Mouse (Mus musculus): ENCODE data around the gene Med15. TPM values are rescaled to one million over a fixed set of nuclear protein-coding genes. Genes with fewer than 3 reads are reported as not detected.
A peak's percentile ranks its signal among the peaks of the same experiment; 100 is the strongest.

The Med15 gene
- total RNA-seq, 2 experiments from 2014 or later = 24.5 to 26.6 TPM

GRCm38 (mm10) chr16:17654188-17654795 is 78.4 kb downstream of the Med15 start:
- DNase-seq (ENCODE audit: low spot score) = no peak
- intact Hi-C loops (cut with DNase I) = no loop called here

GRCm38 (mm10) chr16:17653601-17654000 is 79.1 kb downstream of the Med15 start:
- no peak for DNase-seq (ENCODE audit: low spot score)
- intact Hi-C loops (cut with DNase I) = no loop called here

- DNase-seq (ENCODE audit: low spot score) = no peak
- intact Hi-C loops (cut with DNase I) = no loop called here
Measured at GRCm38 (mm10) chr16:17652607-17653006, 80.1 kb downstream of the Med15 start.

GRCm38 (mm10) chr16:17650711-17651110 is 82.0 kb downstream of the Med15 start:
- intact Hi-C loops (cut with DNase I) = no loop called here

DNA sequence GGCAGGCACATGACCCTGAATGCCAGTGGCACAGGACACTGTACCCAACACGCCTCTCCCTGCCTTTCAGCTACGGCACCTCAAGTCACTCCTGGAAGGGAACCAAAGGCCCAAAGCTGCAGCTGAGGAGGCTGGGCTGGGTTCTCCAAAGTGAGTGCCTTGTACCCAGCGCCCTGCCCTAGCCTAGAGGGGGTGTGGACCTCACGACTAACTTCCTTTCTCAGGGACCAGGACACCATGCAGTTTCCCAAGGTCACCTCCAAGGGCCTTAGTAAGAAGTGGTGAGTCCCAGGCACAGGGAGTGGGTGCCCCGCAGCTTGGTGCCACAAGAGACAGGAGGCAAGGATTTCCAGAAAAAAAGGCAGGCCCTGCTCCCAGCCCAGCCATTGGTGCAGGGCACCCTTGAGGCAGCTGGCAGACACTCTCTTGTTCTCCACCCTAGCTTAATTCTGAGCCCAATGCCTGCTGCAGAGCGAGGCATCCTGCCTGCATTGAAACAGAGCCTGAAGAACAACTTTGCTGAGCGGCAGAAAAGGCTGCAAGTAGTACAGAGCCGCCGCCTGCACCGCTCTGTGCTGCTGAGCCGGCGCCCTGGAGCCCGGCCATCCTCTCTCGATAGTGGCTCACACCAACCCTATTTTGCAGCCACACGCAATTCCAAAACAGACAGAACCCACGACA is 82.6 kb downstream of the Med15 start:
- no peak for DNase-seq (ENCODE audit: low spot score)
- intact Hi-C loops (cut with DNase I) = loop anchor here (5.0 kb wide), 1 partner anchor 72 kb away; no protein-coding TSS in a partner anchor

More at GRCm38 (mm10) chr16:17650711-17651110, 82.0 kb downstream of the Med15 start:
- no peak for DNase-seq (ENCODE audit: low spot score)

DNA sequence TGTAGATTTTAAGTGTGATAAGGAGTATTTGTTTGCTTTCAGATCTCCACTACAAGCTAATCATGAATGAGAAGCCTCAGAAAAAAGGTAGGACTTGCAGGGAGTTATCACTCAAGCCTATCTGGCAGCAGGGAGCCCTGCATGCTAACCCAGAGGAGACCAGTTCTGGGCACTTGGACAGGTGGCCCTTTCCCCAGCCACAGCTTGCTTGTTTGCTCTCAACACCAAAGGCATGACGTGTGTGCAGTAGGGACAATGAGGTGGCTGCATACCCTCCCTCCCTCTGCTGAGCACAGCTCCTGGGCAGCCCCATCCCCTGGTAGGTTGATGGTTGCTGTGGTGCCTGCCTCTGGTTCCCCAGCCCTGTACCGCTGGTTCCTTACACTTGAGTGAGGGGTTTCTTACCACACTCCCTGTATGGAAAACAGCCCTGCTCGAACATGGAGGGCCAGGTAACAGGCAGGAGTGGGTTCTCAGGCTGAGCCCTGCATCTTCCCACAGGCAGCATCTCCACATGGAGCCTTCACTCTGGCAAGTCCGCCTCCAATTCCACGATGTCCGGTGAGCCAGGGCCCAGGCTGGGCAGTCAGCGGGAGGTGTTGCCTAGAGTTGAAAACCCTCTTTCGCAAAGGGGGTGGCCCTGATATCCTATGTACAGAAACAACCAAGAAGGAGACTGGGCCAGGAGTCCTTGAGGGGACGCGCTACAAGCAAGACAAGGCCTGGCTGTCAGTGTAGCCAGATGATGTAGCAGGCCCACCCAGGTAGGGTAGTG is 84.9 kb downstream of the Med15 start:
- DNase-seq (ENCODE audit: low spot score) = no peak
- intact Hi-C loops (cut with DNase I) = loop anchor here (5.0 kb wide), 1 partner anchor 75 kb away; no protein-coding TSS in a partner anchor

GRCm38 (mm10) chr16:17647156-17647555 is 85.5 kb downstream of the Med15 start:
- no peak for DNase-seq (ENCODE audit: low spot score)
- intact Hi-C loops (cut with DNase I) = loop anchor here (5.0 kb wide), 1 partner anchor 75 kb away; no protein-coding TSS in a partner anchor

- intact Hi-C loops (cut with DNase I) = loop anchor here (5.0 kb wide), 1 partner anchor 76 kb away; no protein-coding TSS in a partner anchor
- peak; percentile 73 for DNase-seq (ENCODE audit: low spot score)
Measured at GRCm38 (mm10) chr16:17646310-17647114, 86.2 kb downstream of the Med15 start, which contains the start of gene Ccdc74a. TSS of gene Ccdc74a (plus strand) at chr16:17646470.

DNA sequence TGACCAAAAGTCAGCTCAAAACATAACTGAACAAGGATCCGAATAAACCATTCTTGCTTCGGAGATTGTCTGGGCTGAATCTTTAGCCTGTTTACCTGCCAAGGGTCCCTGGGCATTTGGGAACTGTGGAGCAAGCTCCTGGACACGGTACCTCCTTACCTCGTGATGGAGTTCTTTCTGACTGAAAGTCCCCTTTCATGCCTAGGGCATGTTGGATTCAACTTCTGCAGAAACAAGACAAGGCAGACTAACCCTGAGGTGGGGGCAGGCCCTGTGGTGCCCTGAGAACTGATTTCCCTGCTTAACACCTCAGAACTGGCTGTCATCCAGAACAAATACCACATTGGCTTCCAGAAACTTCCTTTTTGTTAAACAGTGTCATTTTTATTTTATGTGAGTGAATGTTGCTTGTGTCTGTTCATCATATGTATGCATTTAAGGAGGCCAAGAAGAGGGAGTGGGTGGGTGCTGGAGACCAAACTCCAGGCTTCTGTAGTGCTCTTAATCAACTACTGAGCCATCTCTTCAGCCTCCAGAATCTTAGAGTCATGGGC is 89.2 kb downstream of the Med15 start:
- intact Hi-C loops (cut with DNase I) = no loop called here
- DNase-seq (ENCODE audit: low spot score) = no peak

DNA sequence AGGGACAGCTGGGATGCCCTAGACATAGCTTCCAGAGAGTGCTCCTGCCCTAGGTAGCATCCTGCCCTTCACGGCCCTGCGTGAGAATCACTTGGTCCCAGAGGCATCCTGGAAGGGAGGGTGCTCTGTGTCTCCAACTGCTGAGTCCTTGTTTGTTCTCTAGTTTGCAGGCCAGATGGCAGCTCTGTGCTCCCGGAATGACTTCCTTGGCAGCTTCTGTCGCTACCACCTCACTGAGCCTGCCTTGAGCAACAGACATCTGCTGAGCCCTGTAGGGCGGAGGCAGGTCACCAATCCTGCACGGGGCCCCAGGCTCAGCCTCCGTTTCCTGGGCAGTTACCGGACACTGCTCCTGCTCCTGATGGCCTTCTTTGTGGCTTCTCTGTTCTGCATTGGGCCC is 90.4 kb downstream of the Med15 start:
- intact Hi-C loops (cut with DNase I) = no loop called here
- DNase-seq (ENCODE audit: low spot score) = no peak

DNA sequence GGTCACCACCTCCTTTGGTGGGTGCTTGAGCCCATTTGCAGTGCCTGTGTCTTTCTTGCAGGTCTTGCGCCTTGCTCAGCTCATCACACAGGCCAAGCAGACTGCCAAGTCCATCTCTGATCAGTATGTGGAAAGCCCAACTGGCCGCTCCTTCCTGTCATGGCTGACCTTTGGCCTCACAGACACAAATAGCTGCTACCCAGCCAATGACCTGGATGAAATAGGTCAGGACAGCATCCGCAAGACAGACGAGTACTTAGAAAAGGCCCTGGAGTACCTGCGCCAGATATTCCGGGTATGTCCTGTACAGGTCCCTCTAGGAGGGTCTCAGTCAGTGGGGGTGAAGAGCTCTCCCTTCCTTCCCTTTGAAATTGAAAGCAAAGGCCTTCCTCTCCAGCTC is 91.4 kb downstream of the Med15 start:
- DNase-seq (ENCODE audit: low spot score) = no peak
- intact Hi-C loops (cut with DNase I) = no loop called here

GRCm38 (mm10) chr16:17640706-17641105 is 92.0 kb downstream of the Med15 start:
- DNase-seq (ENCODE audit: low spot score) = no peak
- intact Hi-C loops (cut with DNase I) = no loop called here

DNA sequence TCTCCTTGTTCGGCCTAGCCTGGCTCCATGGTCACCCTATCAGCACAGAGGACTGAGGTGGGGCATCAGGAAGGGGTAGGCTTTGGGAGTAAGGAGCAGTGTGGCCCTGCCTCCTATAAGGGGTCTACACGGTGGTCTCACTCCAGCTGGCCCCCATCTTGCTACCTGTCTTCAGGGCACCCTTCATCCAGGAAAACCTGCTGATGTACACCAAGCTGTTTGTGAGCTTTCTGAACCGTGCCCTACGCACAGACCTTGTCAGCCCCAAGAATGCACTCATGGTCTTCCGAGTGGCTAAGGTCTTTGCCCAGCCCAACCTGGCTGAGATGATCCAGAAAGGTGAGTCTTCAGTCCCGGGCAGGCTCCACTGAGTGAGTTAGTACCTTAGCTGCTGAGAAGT is 92.7 kb downstream of the Med15 start:
- intact Hi-C loops (cut with DNase I) = no loop called here
- DNase-seq (ENCODE audit: low spot score) = no peak

GRCm38 (mm10) chr16:17639081-17639480 is 93.6 kb downstream of the Med15 start:
- DNase-seq (ENCODE audit: low spot score) = no peak
- intact Hi-C loops (cut with DNase I) = no loop called here

DNA sequence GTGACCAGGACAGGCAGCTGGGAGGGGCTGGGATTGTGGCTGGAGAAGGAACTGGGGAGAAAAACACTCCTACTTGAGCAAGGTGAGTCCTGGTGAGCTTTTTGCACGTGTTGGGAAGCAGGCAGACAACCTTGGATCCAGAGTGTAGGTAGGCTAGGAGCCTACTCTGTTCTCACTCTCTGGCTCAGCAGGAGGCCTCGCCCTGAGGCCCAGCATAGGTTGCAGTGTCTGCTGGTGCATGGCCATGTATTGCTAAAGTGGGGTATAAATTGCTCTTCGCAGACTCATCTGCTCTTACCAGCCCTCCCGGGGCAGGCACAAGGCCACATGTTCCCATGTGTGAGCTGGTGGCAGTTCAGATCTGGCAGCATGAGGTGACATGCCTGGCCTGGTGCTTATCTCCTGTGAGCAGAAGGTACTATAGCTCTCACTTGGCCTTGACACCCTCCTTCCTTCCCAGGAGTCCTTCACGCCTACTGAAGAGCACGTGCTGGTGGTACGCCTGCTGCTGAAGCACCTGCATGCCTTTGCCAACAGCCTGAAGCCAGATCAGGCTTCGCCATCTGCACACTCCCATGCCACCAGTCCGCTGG is 94.6 kb downstream of the Med15 start:
- intact Hi-C loops (cut with DNase I) = no loop called here
- no peak for DNase-seq (ENCODE audit: low spot score)

GRCm38 (mm10) chr16:17637610-17638009 is 95.1 kb downstream of the Med15 start:
- no peak for DNase-seq (ENCODE audit: low spot score)

DNA sequence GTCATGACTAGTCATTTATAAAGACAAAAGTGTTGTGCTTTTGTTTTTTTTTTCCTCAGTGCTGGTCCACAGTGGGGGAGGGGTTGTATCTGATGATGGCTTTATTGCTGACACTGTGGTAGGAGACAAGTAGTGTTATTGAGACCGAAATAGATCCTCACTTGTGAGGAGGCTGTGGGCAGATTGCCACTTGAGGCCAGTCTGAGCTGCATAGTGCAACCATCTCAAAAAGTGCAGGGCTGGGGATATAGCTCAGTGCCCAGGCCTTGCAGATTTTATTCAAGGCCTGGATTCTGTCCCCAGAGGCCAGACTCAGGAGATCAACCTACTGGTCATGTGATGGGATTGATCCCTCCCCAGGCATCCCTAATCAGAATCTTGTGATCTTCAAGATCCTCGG is 95.8 kb downstream of the Med15 start:
- no peak for DNase-seq (ENCODE audit: low spot score)
- intact Hi-C loops (cut with DNase I) = no loop called here

More at GRCm38 (mm10) chr16:17637610-17638009, 95.1 kb downstream of the Med15 start:
- intact Hi-C loops (cut with DNase I) = no loop called here

DNA sequence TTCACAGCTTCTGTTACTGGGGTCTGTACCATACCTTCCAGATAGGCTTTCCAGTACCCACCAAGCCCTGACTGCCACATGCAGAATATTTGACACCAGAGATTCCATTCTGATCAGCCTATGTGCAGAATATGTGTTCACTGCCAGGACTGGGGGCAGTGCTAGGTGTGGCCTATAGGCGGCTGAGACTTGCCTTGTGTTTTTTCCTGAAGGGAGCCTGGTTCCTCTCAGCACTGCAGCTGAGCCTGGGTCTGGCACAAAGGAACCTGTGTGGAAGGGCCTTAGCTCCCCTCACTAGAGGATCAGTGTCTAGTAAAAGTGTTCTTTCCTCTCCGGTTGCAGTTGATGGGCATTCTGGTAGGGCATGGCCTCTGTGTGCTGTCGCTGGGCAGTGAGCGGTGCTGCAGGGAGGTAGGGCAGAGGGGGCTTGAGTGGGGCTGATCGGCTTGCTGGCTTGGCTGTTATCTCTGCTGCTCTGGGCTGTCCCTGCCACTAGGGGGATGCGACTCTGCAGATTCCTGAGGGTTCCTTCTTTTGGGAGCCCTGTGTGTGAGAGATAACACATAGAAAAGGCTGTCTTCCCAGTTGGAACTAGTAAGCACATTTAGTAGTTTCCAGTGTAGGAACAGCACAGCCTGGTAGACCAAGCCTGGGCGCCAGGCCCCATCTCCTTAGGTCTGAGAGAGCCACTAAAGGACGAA is 99.1 kb downstream of the Med15 start:
- intact Hi-C loops (cut with DNase I) = no loop called here
- no peak for DNase-seq (ENCODE audit: low spot score)

DNA sequence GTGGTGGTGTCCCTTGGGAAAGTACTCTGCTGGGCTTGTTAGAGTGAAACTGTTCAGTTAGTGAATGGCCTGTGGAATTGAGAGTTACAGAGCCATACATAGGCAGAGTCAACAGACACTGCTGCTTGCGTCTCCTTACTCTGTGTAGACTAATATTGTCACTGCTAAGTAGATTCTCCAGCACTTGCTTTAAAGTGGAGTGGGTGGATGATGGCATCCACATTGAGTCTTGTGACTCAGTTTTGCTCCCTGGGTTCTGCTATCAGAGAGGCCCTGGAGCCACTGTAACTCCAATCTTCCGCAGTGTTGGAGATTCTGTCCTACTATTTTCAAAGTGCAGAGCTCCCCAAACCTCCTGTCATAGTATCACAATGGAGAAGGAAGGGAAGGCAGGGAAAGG is 100.1 kb downstream of the Med15 start:
- intact Hi-C loops (cut with DNase I) = no loop called here
- DNase-seq (ENCODE audit: low spot score) = no peak

All from heart, postnatal 25 days (tissue).